Mouse (Mus musculus): ENCODE results near the gene Pafah1b1.
A peak's percentile ranks its signal among the peaks of the same experiment; 100 is the strongest.

The Pafah1b1 gene

DNA sequence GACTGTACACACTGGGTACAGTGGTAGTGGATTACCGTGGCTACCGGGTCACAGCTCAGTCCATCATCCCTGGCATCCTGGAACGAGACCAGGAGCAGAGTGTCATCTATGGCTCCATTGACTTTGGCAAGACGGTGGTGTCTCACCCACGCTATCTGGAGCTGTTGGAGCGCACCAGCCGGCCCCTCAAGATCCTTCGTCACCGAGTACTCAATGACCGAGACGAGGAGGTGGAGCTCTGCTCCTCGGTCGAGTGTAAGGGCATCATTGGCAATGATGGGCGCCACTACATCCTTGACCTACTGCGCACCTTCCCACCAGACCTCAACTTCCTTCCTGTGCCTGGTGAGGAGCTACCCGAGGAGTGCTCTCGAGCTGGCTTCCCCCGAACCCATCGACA, 62.8 kb downstream of the Pafah1b1 start:
- DNase-seq (ENCODE audit: low read depth): no peak

DNA sequence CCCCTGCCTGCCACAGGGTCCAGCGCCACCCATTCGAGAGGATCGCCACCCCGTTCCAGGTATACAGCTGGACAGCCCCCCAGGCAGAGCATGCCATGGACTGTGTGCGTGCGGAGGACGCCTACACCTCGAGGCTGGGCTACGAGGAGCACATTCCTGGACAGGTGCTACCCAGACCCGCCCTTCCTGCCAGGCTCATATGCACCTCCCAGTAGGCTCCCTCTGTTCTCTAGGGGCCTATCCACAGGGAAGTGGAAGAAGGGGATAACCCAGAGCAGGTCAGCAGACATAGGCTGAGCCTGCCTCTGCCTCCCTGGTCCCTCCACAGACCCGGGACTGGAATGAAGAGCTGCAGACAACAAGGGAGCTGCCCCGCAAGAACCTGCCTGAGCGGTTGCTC, 64.1 kb downstream of the Pafah1b1 start:
- no peak for DNase-seq (ENCODE audit: low read depth)

DNA sequence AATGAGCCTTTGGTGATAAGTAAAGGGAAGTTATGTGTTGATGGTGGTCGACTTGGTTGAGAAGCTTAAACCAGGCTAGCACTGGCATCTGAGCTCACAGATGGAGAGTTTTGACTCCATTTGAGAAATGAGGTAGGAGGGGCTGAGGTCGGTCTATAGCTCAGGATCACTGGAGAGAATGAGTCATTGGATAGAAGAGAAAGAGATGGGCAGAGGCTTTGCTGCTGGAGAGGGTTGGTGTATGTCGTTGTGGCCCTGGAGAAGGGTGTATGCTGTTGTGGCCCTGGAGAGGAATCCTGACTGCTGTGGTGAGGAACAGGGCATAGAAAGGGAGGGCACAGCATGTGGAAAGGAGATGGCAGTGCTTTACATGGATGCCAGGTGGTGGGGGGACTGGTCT, 68.5 kb downstream of the Pafah1b1 start:
- DNase-seq (ENCODE audit: low read depth): no peak

DNA sequence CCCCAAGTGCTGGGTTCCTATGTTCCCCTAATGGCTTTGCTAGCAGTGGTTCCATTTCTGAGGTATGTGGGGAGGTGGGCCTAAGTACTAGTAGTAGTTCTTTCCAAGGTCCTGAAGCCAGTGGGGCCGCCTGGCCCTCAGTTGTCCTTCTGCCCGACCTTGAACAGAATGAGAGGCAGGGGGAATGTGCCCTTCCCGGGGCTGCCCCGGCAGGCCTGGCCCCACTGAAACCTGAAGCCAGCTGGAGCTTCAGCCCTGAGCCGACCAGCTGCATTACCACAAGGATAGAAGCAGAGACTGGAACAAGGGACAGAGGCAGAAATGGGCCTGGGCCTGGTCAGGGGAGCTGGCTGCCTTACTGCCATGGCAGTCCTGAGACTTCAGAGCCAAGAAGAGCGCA, 71.1 kb downstream of the Pafah1b1 start:
- no peak for DNase-seq (ENCODE audit: low read depth)

- DNase-seq (ENCODE audit: low read depth): no peak
These were observed 71.7 kb downstream of the Pafah1b1 start for GRCm38 (mm10) chr11:74652791-74653191.

DNA sequence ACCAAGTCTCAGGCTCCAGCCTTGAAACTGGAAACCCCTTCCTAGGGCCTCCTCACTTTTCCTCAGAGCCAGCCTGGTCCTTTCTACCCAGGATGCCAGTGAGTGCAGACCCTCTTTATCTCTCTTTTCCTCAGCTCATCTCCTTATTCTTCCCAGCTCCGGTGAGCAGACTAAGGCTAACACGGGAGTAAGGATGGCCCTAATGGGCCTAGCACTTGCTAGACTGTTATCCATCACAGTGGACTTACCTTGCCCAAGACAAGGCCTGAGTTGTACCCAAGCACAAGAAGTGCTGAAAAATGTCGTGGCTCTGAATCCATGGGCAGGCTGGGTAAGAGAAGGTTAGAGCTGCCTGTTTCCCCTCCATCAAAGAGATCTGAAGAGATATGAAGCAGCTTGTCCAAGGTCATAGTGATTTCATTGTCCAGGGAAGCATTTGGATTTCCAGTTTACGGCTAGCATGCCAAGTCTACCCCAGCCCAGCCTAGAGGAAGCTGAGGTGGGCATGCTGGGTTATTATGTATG, 73.8 kb downstream of the Pafah1b1 start:
- DNase-seq (ENCODE audit: low read depth): no peak

GRCm38 (mm10) chr11:74649647-74650551, 74.6 kb downstream of the Pafah1b1 start:
- peak; percentile 42 for DNase-seq (ENCODE audit: low read depth)

- DNase-seq (ENCODE audit: low read depth): peak; percentile 93
These were observed 75.3 kb downstream of the Pafah1b1 start, which contains the start of gene Cluh for GRCm38 (mm10) chr11:74649095-74649646. Cluh (plus strand) TSS chr11:74649495.

DNA sequence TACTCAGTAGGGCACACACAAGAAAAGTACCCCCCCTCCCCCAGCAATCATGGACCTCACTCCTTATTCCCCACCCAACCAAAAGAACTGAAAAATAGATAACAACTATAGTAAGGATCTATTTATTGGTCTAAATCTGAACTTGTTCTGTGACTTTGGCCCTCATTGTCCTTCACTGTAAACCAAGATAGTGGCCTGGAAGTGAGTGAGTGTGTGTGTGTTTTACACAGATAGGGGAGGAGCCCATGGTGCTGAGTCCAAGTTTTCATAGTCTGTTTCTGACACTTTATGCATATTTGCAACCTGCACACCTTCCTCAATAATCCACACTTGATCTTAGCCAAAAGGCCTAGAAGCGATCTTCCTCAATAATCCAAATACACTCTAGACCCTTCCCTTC, 75.8 kb downstream of the Pafah1b1 start:
- no peak for DNase-seq (ENCODE audit: low read depth)

DNA sequence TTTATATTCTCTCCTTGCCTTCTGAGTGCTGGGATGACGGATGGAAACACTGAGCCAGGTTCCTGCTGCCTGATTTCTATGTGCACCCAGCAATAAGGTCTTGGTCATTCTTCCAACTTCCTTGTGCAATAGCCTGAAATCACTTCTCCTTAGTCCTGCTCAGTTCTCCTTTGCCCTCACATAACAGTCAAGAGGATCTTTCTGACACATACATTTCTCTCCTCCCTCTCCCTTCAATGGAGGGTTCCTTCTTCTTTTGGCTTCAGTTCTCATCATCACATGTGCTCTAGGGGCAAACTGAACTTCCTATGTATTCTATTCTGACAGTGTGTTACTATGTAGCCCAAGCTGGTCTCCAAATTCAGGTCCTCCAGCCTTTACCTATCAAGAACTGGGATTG, 76.5 kb downstream of the Pafah1b1 start:
- no peak for DNase-seq (ENCODE audit: low read depth)

GRCm38 (mm10) chr11:74639628-74640027, 84.8 kb downstream of the Pafah1b1 start:
- DNase-seq (ENCODE audit: low read depth): no peak

- DNase-seq (ENCODE audit: low read depth): no peak
These were observed 85.6 kb downstream of the Pafah1b1 start for GRCm38 (mm10) chr11:74638791-74639411.

GRCm38 (mm10) chr11:74637971-74638790, 86.3 kb downstream of the Pafah1b1 start:
- peak; percentile 60 for DNase-seq (ENCODE audit: low read depth)

DNA sequence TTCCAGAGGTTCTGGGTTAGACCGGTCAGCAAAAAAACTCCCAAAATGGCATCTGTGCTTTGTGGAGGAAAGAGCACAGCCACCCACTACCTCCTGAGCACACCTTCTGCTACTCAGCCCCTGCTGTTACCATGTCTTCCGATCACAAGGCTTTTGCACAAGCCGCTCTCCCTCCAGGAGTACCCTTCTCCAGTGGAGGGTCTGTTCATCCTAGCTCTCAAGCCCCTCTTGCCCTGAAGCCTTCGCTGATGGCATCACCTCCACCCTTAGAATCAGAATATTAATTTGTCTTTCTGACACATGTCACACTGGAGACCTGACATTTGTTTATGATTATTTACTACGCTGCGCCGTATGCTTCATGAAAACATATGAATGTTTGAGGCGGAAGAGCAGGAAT, 87.0 kb downstream of the Pafah1b1 start:
- DNase-seq (ENCODE audit: low read depth): no peak

DNA sequence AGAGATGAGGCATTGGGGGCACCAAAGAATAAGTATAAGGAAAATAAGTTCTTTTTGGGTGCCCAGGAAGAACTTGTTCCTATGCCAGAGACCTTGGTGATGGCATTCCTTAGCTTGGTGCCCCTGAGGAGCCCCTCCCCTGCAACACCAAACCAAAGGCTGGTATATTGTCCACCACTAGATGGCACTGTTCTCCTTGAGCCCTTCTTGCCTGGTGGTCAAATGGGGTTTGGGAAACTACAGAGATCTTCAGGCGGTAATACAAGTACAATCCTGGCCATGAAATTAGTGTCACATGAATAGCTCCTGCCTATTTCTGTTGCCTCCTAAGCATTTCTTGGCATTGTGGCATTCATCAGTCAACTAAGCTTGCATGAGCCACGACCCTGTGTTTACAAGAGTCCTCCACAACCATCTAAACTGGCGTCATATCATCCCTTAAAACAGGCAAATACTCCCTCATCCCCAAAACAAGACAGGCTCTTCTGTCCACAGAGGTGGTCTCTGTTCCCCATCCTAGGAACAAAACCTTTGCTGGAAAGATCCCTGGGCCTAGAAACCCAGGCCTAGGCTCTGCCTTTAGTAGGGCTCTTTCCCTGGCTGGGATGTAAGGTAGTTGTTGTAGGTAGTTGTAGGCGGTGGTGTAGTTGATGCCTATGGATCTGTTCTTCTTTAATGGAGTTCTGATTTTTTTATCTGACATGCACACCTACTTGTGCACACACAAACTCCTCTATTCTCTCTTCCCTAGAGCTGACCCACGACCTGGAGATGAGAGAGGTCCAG, 89.8 kb downstream of the Pafah1b1 start:
- DNase-seq (ENCODE audit: low read depth): peak; percentile 87

GRCm38 (mm10) chr11:74631880-74632789, 92.3 kb downstream of the Pafah1b1 start:
- DNase-seq (ENCODE audit: low read depth): no peak

DNA sequence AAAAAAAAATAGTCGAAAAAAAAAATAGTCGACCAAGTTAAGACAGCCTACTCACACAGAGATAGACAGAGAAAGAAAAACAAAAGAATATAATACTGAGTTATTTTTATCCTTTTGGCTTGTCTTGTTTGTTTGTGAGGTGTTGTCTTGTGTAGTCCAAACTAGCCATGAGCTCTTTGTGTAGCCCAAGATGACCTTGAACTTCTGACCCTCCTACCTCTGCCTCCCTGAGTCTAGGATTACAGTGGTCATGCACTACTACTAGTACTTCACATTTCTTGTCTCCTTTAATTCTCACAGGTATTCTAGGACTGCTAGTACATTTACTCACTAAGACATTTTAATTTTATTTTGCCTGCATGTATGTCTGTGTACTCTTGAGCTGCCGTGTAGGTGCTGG, 97.0 kb downstream of the Pafah1b1 start:
- no peak for DNase-seq (ENCODE audit: low read depth)

- DNase-seq (ENCODE audit: low read depth): no peak
These were observed 99.1 kb downstream of the Pafah1b1 start for GRCm38 (mm10) chr11:74625333-74625732.
